Mouse (Mus musculus) G1E (cell line): Measurements from ENCODE around the gene Hps5. TPM values are rescaled to one million over a fixed set of nuclear protein-coding genes. Genes with fewer than 3 reads are reported as not detected.

Source experiments
- ATAC-seq: 2 replicates; pipeline ENCODE4 v1.8.0; 2016; ENCODE audit warnings: mild to moderate bottlenecking; ENCODE audit not compliant: insufficient number of reproducible peaks, poor library complexity, low FRiP score, severe bottlenecking; ENCODE audit errors: extremely low read depth
- DNase-seq: peaks from one replicate; pipeline ENCODE4 v3.0.0; 2012; ENCODE audit warnings: low spot score
- H3K27me3 ChIP-seq: 2 replicates; pipeline ENCODE4 v1.6.1; 2012; ENCODE audit warnings: mild to moderate bottlenecking, low read length, inconsistent platforms; ENCODE audit not compliant: insufficient read depth
- H3K36me3 ChIP-seq: replicated peaks from 2 replicates; pipeline ENCODE3; 2012; ENCODE audit warnings: mild to moderate bottlenecking, inconsistent platforms
- H3K4me1 ChIP-seq: 2 replicates; pipeline ENCODE4 v1.6.1; 2012; ENCODE audit warnings: low read depth, low read length, inconsistent platforms, mixed read lengths; ENCODE audit not compliant: insufficient read depth
- H3K4me3 ChIP-seq: 2 replicates; pipeline ENCODE4 v1.5.1; 2012; ENCODE audit warnings: low read depth, mild to moderate bottlenecking, inconsistent platforms, low read length, moderate library complexity, mixed read lengths
- H3K9me3 ChIP-seq: replicated peaks from 2 replicates; pipeline ENCODE4 v1.6.1; 2012; ENCODE audit warnings: inconsistent platforms
- CTCF ChIP-seq: IDR thresholded peaks from 2 replicates; pipeline ENCODE4 v1.5.1; 2012; ENCODE audit warnings: low read depth, low read length, inconsistent platforms, mixed read lengths
- GATA1 ChIP-seq: IDR thresholded peaks from 2 replicates; pipeline ENCODE4 v1.6.1; 2012; ENCODE audit warnings: borderline replicate concordance, low read length, inconsistent platforms, mixed read lengths
- GATA2 ChIP-seq: IDR thresholded peaks from 2 replicates; pipeline ENCODE4 v1.6.1; 2012; ENCODE audit warnings: low read depth, low read length, inconsistent platforms, borderline replicate concordance
- POLR2AphosphoS5 ChIP-seq: IDR thresholded peaks from 2 replicates; pipeline ENCODE4 v1.6.1; 2012; ENCODE audit warnings: low read depth, low read length, inconsistent platforms; ENCODE audit not compliant: insufficient replicate concordance
- TAL1 ChIP-seq: conservative IDR thresholded peaks from 2 replicates; pipeline ENCODE4 v1.6.1; 2012; ENCODE audit warnings: low read depth, low read length, inconsistent platforms, mixed read lengths
- polyA plus RNA-seq: library from polyadenylated mRNA; stranded (reverse); fragments of >175 nt; gene quantifications from 2 replicates; pipeline ENCODE4 v1.2.3, GENCODE M21; 2012
- total RNA-seq, 2 experiments: library from RNA; stranded (forward) in 1 of 2; stranded (reverse) in 1 of 2; fragments of 200-1000 nt in 1 of 2; fragments of >200 nt in 1 of 2; fragmentation: Nextera tagmentation in 1 of 2; gene quantifications; 2 replicates each; pipeline ENCODE4 v1.2.3; 2014 to 2017

The Hps5 gene
- total and polyA plus RNA-seq, 3 experiments, result 2.7 to 34.9 (median 30.4) TPM

DNA sequence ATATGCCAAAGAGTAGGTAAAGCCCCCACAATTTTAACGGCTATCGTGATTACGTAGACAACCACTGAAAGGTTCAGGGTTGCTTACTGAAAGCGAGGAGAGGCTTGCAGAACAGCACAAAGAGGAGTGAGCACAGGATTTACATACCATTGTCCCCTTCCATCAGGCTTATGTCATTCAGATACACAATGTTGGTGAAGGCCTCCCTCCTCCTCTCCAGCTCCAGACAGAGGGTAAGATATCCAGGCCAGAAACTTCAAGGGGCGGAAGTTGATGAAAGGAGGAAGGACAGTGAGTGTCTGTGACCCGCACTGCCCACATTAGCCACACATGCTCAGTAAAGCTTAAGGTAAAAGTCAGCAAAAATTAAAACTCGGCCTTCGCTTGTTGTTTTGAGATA lies 31.2 kb downstream of the Hps5 start:
- TF ChIP-seq TAL1, result no peak
- TF ChIP-seq POLR2AphosphoS5, result no peak
- no peak for TF ChIP-seq GATA2
- no peak for TF ChIP-seq CTCF
- no peak for TF ChIP-seq GATA1
- Histone ChIP-seq H3K27me3 (no peaks in the 10 kb centered on the region), H3K4me1 (peaks cover 8% of the 10 kb centered on the region), H3K36me3 (peaks cover 83% of the 10 kb centered on the region), H3K4me3 (no peak overlapping the region), H3K9me3 (no peaks in the 10 kb centered on the region)
- no peak for ATAC-seq
- no peak for DNase-seq

DNA sequence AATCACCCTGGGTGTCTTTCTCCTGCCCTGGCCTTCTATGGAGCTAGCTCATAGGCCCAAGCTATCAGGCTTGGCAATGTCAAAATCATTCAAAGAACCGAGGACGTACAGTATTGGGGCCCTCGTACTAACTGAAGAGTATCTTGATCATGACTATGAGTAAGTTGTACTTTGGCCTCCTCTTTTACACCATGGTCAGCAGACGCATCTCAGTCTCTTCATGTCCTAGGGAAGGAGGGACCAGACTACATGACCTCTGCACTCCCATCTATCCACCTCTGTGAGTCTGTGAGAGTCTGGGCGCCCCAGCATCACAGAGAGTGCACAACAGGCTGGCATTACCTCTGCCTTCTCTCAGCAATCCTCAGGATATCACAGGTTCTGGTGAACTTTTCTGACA lies 33.3 kb downstream of the Hps5 start:
- DNase-seq (no peak), ATAC-seq (no peak)
- no peak overlapping the region for H3K4me3 ChIP-seq
- TF ChIP-seq GATA1, result no peak
- TF ChIP-seq POLR2AphosphoS5, result no peak
- no peak for TF ChIP-seq GATA2
- TF ChIP-seq CTCF, result no peak
- no peak for TF ChIP-seq TAL1
- H3K27me3 ChIP-seq, result no peaks in the 10 kb centered on the region
- H3K9me3 ChIP-seq, result no peaks in the 10 kb centered on the region
- H3K4me1 ChIP-seq, result peaks cover 10% of the 10 kb centered on the region
- peaks cover 73% of the 10 kb centered on the region for H3K36me3 ChIP-seq

DNA sequence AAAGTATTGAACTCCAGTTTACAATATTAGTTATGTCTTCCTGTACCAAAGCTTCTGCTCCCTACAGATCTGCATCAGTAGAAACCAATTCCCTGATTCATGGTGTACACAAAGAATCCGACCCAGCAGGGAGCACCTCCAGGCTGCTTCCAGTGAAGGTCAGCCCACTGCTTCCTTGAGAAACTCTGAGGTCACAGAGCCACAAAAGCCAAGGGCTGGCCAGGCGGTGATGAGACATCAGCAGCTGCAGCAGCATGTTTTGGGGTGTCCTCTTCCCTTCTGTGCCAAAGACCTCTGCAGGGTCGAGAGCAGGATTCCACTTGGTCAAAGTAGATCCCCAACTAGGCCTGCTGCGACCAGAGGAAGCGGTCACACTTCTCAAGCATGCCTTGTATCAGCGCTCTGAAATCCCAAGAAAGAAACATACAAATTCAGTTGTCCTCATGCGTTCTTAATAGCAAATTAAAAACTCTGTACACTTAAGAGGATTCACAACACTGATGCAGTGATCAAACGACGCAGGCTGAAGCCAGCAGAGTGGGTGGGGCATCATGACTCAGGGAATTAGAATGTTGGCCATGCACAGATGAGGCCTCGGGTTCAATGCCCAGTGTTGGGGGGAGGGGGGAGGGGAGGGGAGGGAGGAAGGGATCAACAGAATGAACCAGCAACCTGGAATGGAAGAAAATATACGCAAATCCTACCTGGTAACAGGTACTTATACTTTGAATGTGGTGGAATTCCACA lies 34.6 kb downstream of the Hps5 start:
- H3K4me1 ChIP-seq, result peaks cover 10% of the 10 kb centered on the region
- DNase-seq (no peak), ATAC-seq (no peak)
- no peak for TF ChIP-seq GATA1
- TF ChIP-seq TAL1, result no peak
- H3K36me3 ChIP-seq, result peaks cover 63% of the 10 kb centered on the region
- H3K27me3 ChIP-seq, result no peaks in the 10 kb centered on the region
- H3K9me3 ChIP-seq, result no peaks in the 10 kb centered on the region
- H3K4me3 ChIP-seq, result no peak overlapping the region

- ATAC-seq, result no peak
- Histone ChIP-seq H3K27me3 (peaks cover 28% of the 10 kb centered on the region), H3K4me3 (no peak within 1 kb of the TSS), H3K36me3 (no peaks in the 10 kb centered on the region), H3K4me1 (no peaks in the 10 kb centered on the region), H3K9me3 (no peaks in the 10 kb centered on the region)
- TF ChIP-seq GATA2 (no peak), TAL1 (no peak), POLR2AphosphoS5 (no peak), GATA1 (no peak), CTCF (no peak)
- no peak for DNase-seq
Observed at GRCm38 (mm10) chr7:46751490-46751889, 44.4 kb downstream of the Hps5 start, which contains the start of gene Saa2. TSS of gene Saa2 (plus strand) at chr7:46751790.

- DNase-seq (no peak), ATAC-seq (no peak)
- Histone ChIP-seq H3K9me3 (no peaks in the 10 kb centered on the region), H3K4me1 (no peaks in the 10 kb centered on the region), H3K4me3 (no peak overlapping the region), H3K36me3 (no peaks in the 10 kb centered on the region), H3K27me3 (peaks cover 40% of the 10 kb centered on the region)
- TF ChIP-seq GATA1 (no peak), CTCF (no peak), GATA2 (no peak), TAL1 (no peak), POLR2AphosphoS5 (no peak)
Observed at GRCm38 (mm10) chr7:46748459-46748858, 47.4 kb downstream of the Hps5 start.

GRCm38 (mm10) chr7:46746381-46746780 lies 49.5 kb downstream of the Hps5 start:
- TF ChIP-seq TAL1 (no peak), GATA2 (no peak), CTCF (no peak), POLR2AphosphoS5 (no peak), GATA1 (no peak)
- Histone ChIP-seq H3K27me3 (peaks cover 45% of the 10 kb centered on the region), H3K4me1 (no peaks in the 10 kb centered on the region), H3K4me3 (no peak overlapping the region), H3K9me3 (no peaks in the 10 kb centered on the region), H3K36me3 (no peaks in the 10 kb centered on the region)
- ATAC-seq, result no peak
- DNase-seq, result no peak
